Mouse (Mus musculus) layer of hippocampus, adult 9-10 months (tissue): ENCODE results near the gene Esrp2.

Experiments
- DNase-seq: peaks from one replicate; pipeline ENCODE4 v3.0.0; 2022; ENCODE audit warnings: low spot score

The Esrp2 gene

GRCm38 (mm10) chr8:106147868-106148565 lies 11.2 kb upstream of the Esrp2 start:
- no peak for DNase-seq

GRCm38 (mm10) chr8:106146014-106146413 lies 9.2 kb upstream of the Esrp2 start:
- no peak for DNase-seq

GRCm38 (mm10) chr8:106145331-106145730 lies 8.6 kb upstream of the Esrp2 start:
- no peak for DNase-seq

GRCm38 (mm10) chr8:106140769-106141168 lies 4.0 kb upstream of the Esrp2 start:
- DNase-seq = peak; percentile 79

GRCm38 (mm10) chr8:106140191-106140590 lies 3.4 kb upstream of the Esrp2 start:
- DNase-seq = no peak

- DNase-seq = no peak
Measured at GRCm38 (mm10) chr8:106138616-106139015, 1.8 kb upstream of the Esrp2 start.

GRCm38 (mm10) chr8:106137906-106138477 lies 1.2 kb upstream of the Esrp2 start:
- no peak for DNase-seq

- DNase-seq = no peak
Measured at GRCm38 (mm10) chr8:106137218-106137905, 588 bp upstream of the Esrp2 start.

- DNase-seq = no peak
Measured at GRCm38 (mm10) chr8:106135672-106136071, 1.1 kb downstream of the Esrp2 start.

- DNase-seq = no peak
Measured at GRCm38 (mm10) chr8:106134751-106135571, 1.8 kb downstream of the Esrp2 start.

GRCm38 (mm10) chr8:106133946-106134345 lies 2.8 kb downstream of the Esrp2 start:
- DNase-seq = no peak

- DNase-seq = no peak
Measured at GRCm38 (mm10) chr8:106133526-106133925, 3.2 kb downstream of the Esrp2 start.

- DNase-seq = no peak
Measured at GRCm38 (mm10) chr8:106132356-106132755, 4.4 kb downstream of the Esrp2 start.

GRCm38 (mm10) chr8:106131488-106132222 lies 5.1 kb downstream of the Esrp2 start:
- no peak for DNase-seq

- DNase-seq = no peak
Measured at GRCm38 (mm10) chr8:106131021-106131420, 5.8 kb downstream of the Esrp2 start.

GRCm38 (mm10) chr8:106130505-106130904 lies 6.3 kb downstream of the Esrp2 start:
- no peak for DNase-seq

GRCm38 (mm10) chr8:106129997-106130396 lies 6.8 kb downstream of the Esrp2 start:
- DNase-seq = no peak

GRCm38 (mm10) chr8:106129232-106129930 lies 7.4 kb downstream of the Esrp2 start:
- DNase-seq = no peak

- DNase-seq = no peak
Measured at GRCm38 (mm10) chr8:106127882-106128410, 8.8 kb downstream of the Esrp2 start.

- no peak for DNase-seq
Measured at GRCm38 (mm10) chr8:106127054-106127453, 9.7 kb downstream of the Esrp2 start.

- DNase-seq = no peak
Measured at GRCm38 (mm10) chr8:106126055-106126454, 10.7 kb downstream of the Esrp2 start.
